Mouse (Mus musculus) ES-Bruce4 (cell line): ENCODE results near the gene Tmem117.

ENCODE experiments used
- CTCF ChIP-seq: IDR thresholded peaks from one replicate; pipeline ENCODE4 v1.8.1; 2011; ENCODE audit warnings: low read depth, low read length
- EP300 ChIP-seq: IDR thresholded peaks from 2 replicates; pipeline ENCODE4 v1.6.1; 2011; ENCODE audit warnings: low read depth, low read length; ENCODE audit not compliant: insufficient read depth
- POLR2A ChIP-seq: IDR thresholded peaks from one replicate; pipeline ENCODE4 v1.8.1; 2011; ENCODE audit warnings: low read length; ENCODE audit not compliant: insufficient read depth

GRCm38 (mm10) chr15:94895681-94896080 is 266.6 kb downstream of the Tmem117 start:
- TF ChIP-seq EP300 (no peak), CTCF (no peak), POLR2A (no peak)
